Mouse (Mus musculus): Measurements from ENCODE around the gene Gm11115.

Gm11115 gene

GRCm38 (mm10) chr5:88153999-88154398 is at the start of gene Gm11115:
Gm11115 (minus strand) TSS chr5:88154099.
- DNase-seq (ENCODE audit: low spot score in 2 of 2), result no peak

GRCm38 (mm10) chr5:88111430-88111829 is 42.5 kb downstream of the Gm11115 start, which contains the start of gene Gm11116:
Gm11116 (minus strand) TSS chr5:88111530.
- no peak for DNase-seq (ENCODE audit: low spot score in 2 of 2)

Measured in spleen, postnatal 14 days (tissue).